Mouse (Mus musculus) C2C12 (cell line): ENCODE results near the gene Usp2.

ENCODE experiments used
- CTCF ChIP-seq: IDR thresholded peaks from one replicate; pipeline ENCODE4 v1.5.1; 2011; ENCODE audit not compliant: control insufficient read depth, insufficient read depth, insufficient read length
- MAX ChIP-seq: IDR thresholded peaks from one replicate; pipeline ENCODE4 v1.6.1; 2011; ENCODE audit warnings: mild to moderate bottlenecking, control low read depth

DNA sequence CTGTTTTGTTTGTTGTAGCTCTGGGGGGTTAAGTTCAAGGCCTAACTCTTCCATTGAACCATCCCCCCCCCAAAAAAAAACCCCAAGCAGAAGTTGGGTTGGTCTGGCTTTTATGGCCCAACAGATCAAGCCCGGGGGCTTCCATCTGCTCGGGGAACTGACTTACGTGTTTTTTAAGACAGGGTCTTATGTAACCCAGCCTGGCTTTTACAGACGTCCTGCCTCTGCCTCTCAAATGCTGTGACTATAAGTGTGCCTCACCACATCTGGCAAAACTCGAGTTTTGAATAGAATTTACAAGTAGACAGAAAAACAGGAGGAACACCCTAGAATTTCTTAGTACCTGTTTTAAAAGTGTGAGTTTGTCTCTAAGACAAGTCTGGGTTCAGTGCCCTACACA is 14.8 kb downstream of the Usp2 start:
- TF ChIP-seq MAX (no peak), CTCF (no peak)
